Mouse (Mus musculus) liver, embryonic 14.5 days (tissue): ENCODE results near the gene Txk.

Experiments used
- CTCF ChIP-seq: IDR thresholded peaks from 2 replicates; pipeline ENCODE4 v1.5.1; 2016; ENCODE audit warnings: antibody characterized with exemption, low read depth, control low read depth
- EP300 ChIP-seq: IDR thresholded peaks from 2 replicates; pipeline ENCODE4 v1.6.1; 2016; ENCODE audit warnings: antibody characterized with exemption, low read depth

DNA sequence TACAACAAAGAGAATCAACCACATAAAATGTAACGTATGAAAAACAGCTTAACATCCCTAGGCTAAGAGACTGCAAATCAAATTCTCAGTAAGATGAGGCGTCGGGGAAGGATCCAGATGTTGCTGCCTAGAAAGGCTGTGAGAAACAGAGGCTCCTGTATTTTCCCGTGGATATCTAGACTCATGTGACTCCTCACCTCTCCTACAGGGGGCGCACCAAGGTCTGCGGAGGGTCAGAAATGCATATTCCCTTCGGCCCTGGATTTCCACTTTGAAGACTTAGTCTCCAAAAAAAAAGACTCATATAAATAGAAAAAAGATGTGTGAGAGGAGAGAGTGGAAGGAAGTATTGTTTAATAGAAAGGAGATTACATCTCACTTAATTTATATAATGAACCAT lies 32.0 kb downstream of the Txk start:
- peak; percentile 59 for TF ChIP-seq CTCF
- no peak for TF ChIP-seq EP300
